Mouse (Mus musculus) megakaryocyte, adult 5-6 weeks (primary cell): ENCODE measurements at regions not wholly inside any gene's neighbourhood (a gene's known extent, or its start where the extent isn't known, plus 50 kb on each side); places are given as distances from the start of the nearest gene placed in this dataset.

ENCODE experiments used
- ATAC-seq: 2 replicates; pipeline ENCODE4 v1.8.0; 2016; ENCODE audit warnings: mild to moderate bottlenecking, inconsistent platforms; ENCODE audit not compliant: poor library complexity, severe bottlenecking

DNA sequence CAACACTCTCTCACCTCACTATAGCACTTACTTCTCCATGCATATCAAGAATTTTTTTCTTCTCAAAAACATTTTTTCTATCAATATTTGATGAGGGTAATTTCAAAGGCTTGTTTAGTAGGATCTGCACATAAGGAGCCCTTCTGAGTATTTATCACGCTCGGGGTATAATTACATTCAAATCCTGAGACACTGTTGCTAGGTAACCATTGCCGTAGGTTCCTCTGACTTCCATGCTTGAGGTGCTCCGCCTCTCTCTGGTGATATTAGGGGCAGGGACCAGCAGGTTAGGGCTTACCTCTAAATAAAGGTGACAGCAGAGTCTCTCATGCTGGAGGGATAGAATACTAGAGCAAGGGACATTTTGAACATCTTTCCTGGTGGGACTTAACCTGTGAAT is 54.4 kb upstream of the 9630041A04Rik start:
- no peak for ATAC-seq

DNA sequence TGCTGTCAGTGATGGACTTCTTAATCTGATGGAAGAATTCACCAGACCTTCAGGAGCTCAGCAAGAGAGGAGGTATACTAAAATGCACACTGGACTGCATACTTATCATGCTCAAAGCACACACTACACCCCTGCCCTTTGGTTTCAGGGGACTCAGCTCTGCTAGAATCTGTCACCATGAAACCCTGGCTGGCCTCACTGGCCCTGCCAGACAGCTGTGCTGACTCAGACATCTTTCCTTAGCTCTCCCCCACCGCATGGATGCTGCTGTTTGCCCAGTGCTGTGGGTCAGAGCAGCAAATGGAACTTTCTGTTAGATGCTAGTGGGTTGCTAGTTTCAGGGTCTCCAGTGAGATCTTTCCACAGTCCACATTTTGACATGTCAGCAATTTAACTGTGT is 64.9 kb upstream of the 9630041A04Rik start:
- no peak for ATAC-seq

DNA sequence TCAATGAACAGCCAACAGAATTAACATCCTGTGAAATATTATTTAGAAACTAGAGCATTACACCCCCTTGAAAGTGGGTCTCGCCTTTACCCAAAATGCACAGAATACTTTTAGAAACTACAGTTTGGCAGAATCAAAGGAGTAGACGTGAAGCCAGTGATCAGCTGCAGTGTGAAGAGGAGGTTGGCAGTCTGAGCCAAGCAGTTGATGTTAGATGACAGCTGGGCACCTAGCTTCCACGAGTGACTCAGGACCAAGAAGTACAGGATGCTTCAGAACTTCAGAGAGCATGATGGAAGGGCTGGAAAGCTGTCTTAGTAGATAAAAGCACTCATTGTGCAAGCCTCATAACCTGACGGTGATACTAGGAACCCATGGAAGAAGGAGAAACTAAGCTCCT is 65.6 kb upstream of the 9630041A04Rik start:
- no peak for ATAC-seq

DNA sequence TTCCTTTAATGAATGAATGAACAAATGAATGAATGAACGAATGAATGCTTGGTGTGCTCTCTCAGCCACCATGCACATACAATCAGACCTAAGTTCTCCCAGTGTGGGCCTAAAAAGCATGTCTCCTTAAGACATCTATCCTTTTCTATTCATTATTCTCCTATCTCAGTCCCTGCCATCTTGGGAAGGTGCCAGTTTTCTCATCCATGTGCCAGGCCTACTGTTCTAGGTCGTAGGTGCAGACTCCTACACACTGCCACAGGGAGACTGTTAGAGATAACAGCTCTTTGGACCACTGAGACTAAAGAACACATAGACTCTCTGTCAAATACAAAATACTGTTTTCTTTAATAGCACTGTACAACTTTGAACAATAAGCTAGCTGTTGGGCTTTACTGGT is 66.2 kb upstream of the 9630041A04Rik start:
- ATAC-seq, result no peak

DNA sequence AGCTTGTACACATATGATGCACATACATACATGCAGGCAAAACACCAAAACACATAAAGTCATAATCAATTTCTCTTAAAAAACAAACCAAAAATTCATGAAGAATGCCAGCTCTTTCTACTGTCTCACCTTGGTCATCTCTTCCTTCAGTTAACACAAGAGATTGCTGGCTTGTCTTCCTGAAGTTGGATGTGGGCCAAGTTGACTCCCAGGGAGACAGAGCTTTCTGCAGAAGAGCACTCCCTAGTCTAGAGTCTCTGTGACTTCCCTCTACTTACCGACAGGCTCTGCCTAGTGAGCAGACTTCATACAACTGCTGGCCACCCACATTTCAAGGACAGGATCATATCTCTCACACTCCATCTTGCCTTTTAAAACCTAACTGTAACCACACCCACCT is 70.7 kb upstream of the 9630041A04Rik start:
- no peak for ATAC-seq

DNA sequence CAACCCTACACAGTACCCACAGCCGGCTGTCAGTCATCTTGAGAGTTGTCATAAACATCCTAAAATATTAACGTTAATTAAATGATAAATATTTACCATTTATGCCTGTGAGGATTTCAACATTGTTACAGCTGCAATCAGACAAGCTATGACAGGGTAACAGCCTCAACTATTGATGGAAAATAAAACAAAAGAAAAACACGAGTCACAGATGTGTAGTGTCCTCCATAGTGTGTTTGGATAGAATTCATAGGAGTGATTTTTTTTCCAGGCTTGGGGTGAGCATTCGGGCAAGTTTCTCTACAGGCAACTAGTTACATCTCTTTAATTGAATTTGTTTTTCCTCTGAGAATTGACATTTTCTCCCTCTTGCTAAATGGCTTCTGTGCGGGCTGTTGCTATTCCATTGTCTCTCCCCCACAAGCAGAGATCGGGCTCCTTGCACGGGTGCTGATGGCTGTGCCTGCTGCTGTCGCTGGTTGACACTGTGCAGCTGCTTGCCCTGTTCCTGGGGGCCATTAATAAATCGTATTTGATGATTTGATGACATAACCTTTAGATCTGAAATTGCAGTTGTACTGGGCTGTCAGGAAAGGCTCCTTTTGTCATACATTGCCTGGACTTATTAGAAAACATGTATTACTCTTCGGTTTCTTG is 120.6 kb upstream of the 9630041A04Rik start:
- no peak for ATAC-seq

DNA sequence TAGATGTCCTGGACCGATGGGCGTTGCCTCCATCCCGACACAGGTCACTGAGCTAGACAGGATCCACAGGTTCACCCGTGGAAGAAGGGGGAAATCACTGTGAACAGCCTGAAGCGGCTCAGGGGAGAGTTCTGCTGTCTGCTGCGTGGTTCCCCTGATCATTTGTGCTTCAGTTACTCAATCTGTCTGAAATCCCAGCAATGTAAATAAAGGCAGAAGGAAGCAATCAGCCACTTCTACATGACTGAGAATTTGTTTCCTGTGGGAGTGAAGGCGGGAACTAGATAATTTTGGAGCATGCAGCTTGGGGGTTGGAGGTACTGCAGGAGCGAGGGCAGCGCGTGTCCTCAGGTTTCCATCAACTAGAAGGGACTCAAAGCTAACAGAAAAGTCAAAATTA is 122.3 kb upstream of the 9630041A04Rik start:
- no peak for ATAC-seq

DNA sequence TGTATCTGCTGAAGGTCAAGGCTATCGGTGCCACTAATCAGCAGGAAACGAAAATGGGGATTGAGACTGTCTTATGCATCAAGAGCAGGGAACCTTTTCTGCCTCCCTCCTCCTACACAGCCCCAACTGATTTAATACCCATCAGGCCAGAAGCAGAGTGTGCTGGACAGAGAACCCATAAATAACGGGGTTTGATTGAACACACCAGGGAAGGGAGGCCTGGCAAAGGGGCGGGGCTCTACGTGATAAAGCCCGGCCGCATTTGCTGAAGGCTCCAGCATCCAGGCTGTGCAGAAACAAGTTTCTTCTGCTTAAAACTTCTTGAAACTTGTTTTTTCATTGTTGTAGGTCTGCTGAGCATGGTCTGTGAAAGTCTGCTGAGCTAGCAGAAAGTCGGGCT is 127.4 kb upstream of the 9630041A04Rik start:
- ATAC-seq, result no peak

DNA sequence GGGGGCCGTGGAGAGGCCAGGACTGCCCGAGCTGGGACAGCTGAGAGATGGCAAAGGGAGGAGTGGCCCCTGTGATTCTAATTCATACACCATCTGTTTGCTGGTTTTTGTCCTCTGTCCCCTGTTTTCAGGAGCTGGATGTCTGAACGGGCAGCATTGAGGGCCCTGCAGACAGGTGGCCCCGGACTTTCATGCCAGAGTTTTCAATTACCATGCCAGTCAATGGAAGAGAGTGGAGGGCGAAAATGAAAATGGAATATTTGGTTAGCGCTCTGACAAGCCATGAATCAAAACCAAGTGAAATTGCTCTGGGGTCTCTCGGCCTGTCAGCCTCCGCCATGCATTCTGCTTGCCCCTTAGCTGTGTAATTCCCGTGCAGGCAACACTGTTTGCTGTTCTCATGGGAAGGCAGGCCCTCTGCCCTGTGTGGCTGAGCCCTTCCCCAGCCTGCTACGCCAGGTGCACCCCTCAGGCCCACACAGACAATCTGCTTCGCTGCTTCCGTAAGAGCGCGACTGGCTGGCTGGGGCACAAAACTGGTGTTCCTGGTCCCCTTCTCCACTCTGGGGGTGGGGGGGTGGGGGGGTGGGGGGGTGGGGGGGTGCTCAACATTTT is 127.9 kb upstream of the 9630041A04Rik start:
- no peak for ATAC-seq

DNA sequence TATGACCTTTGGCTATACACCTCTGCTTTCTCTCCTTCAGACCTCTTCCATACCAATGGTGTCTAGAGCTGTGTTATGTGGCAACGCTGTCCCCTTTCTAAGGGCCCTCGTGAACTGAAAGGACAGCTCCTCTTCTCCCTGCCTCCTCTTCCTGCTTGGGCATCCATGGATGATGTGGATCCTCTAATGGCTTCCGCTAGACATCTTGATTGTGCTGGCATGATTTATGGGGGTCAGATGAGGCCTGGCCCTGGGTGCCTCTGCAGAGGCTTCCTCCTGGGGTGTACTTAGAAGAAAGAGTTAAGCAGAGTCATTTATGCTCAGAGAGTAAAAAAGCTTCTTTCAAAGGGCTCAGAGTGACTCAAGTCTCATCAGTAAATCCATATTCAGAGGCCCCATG is 131.5 kb upstream of the 9630041A04Rik start:
- no peak for ATAC-seq

DNA sequence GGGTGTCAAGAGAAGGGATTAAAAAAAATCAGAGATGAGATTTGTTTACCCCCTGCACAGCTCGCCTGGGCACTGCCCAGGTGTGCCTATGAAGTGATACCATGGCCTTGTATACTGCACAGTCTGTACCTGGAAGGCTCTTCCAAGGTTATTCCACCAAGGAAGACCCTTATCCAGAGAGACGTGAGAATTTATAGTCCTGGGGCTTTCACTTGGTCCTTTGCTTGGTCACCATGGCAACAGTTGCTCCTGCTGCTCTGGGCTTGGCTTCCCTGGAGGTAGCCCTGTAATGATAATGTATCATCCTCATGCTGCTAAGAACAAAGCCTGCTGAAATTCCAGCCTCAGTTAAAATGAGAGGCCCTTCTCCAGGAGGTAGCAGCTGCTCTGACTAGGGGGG is 143.7 kb upstream of the 9630041A04Rik start:
- ATAC-seq, result no peak

DNA sequence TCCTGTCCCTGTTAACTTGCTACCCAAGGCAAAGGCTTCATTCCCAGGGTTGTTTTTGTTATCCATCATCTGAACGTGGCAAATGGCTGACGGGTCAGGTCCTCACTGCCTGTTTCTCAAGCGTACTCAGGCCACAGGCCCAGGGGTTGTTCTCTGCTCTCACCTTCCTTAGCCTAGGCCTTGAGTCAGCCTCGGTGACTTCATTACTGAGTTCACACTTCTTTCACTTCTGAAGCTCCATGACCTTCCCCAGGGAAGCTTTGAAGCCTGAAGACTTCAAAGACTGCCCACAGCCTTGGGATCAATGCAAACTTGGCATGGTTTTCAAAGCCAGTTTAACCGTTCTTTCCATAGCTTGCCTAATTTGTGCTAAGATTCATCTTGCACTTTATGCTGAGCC is 145.3 kb upstream of the 9630041A04Rik start:
- no peak for ATAC-seq

DNA sequence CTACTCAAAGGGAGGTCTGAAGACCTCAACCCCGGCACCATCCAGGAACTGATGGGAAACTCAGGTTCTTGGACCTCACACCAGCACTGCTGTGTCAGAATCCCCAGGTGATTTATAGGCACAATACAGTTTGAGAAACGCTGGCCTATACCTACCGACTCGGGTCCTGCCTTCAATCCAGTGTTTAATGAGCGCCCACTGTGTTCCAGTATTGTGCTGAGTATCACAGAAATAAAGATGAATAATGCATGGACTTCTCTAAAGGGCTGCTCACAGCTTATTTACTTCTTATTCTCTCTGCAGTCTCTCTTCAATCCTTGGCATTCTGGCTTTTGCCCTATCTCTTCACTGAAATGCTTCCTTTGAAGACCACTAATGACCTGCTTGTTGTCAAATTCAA is 146.8 kb upstream of the 9630041A04Rik start:
- ATAC-seq, result no peak

DNA sequence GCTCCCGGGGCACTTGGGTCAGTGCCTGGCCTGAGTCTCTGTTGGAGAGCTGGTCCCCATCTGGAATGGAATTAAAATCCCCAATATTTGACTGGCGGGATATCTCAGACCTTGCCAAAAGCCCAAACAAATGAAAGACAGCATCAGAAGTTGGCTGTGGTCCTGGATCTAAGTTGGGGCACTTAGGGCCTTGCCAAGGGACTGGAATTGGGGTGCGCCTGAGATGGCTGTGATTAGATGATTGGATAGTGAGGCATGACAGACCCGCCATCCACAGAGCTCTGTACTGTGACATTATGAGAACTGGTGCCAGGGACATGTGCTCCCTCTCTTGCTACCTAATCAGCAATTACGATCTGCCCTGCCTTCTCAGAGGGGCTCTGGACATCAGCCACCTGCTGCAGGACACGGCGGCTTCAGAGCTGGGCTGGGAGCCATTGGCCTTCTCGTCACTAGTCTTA is 151.0 kb upstream of the 9630041A04Rik start:
- ATAC-seq, result no peak

DNA sequence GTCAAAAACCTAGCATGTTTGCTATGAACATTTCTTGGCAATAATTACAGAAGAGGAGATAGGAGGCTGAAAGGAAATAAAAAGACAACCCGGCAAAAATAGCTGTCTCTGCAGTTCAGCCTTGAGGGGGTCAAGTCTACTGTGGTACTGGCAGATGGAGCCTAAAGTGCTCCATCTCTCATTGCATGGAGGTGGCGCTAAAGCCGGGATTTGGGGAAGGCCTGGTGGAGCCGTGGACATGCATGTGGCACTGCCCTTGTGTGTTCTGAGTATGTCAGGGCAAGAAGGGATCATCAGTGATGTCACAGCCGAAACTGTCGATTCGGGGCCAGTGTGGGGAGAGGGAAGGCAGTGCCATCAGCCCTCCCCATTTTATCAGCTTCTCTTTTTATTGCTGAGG is 161.3 kb upstream of the 9630041A04Rik start:
- no peak for ATAC-seq

DNA sequence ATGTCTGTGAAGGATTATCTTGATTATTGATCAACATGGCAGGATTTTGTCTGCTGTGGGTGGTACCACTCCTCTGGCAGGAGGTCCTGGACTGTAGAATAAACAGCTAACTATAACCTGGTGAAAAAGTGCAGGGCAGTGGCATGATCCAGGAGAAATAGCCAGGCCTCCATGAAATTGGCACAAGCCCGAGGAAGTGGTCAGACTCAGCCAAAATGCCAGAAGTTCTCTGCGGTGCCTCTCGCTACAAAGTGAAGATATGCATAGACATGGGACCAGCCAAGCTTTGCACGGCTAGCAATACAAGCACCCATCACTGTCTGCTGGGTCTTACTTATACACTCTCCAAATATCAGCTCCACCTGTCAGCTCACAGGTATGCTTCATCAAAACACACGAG is 167.6 kb upstream of the 9630041A04Rik start:
- ATAC-seq, result no peak

DNA sequence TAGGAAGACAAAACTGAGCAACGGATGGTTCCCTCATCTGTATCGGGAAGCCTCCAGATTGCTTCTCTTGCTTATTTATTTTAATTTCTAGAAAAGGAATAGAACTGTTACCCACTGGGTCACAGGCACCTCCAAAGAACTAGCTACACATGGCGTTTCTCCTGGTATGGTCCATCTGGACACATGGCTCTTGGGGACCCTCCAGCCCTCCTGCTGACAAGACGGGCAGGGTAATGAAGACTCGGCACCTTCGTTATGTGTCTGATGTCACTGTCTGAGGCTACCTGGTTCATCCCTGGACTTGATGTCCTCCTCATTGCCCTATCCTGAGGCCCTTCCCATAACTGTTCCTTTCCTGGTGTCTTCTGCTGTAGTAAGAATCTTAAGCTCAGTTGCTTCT is 170.3 kb upstream of the 9630041A04Rik start:
- ATAC-seq, result no peak

DNA sequence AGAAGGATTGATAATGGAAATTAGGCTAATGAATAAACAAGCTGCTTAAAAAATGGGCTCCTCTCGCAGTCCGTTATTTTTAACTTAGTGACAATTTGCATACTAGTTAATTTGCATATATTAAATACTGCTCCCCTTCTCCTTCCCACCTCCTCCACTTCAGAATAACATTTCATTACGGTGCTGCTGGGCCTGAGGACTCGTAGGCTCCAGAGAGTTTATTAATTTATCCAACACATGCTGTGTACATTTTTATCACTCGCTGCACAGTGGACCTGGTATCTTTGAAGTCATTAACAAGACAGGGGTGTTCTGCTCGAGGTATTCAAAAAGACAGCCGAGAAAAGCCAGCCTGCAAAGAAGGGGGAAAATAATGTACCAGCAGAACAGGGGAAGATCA is 170.7 kb upstream of the 9630041A04Rik start:
- ATAC-seq, result no peak

DNA sequence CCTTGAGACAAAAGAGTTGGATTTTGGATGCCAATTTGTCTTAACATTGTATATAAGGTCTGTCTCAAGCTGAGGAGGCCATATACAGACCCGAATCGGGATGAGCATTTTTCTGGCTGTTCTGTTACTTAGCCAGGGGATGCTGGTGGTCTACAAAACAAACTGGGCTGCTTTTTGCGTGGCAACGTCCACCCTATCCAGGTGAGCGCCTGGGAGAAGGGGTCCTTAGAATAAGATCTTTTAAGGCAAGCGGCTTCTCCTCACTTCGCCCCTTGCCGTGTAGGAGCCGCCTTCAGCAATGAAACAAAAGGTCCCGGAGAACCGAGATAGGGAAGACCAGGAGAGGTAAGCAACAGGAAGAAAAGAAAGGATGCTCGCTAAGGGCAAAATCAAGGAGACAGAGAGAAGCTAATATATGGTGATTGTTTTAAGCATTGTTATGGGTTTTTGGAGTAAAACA is 171.2 kb upstream of the 9630041A04Rik start:
- ATAC-seq, result no peak

DNA sequence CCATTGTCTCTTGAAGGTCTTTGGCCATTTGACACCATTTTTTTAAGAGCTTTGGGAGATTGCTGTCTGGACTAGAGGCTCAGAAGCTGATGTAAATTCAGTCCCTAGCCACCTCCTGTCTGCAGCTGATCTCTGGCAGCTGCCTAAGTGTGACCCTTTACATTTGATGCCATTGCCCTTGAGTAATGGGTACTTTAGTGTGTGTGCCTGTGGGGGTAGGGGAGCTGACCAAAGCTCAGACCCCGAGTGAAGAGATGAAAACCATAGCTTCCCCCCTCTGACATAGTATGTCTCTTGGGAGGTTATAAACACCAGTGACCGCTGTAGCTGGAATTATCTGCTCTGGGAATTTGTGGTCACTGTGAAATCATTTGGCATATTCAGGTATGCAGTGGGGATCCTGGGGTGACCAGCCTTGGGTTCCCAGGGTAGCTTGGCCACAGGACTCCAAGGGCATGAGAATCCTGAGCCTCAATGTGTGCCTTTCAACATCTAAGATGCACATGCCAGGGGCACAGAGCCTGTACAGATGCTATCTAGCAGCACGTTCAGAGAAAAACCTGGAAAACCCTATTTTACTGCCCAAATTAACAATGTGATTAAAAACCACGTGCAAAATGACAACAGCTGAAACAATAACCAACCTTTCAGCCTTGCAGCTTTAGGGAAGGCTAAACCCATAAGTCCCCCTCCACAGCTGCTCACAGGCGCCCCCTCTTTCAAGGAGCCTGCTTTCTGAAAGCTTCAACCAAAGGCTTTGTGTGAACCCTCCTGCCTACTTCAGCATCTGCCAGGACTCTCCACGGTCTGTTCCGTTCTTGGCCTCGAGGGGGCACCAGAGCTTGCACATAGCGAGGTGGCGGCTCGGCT is 171.9 kb upstream of the 9630041A04Rik start:
- no peak; the same call in 1 of the 2 replicates for ATAC-seq

DNA sequence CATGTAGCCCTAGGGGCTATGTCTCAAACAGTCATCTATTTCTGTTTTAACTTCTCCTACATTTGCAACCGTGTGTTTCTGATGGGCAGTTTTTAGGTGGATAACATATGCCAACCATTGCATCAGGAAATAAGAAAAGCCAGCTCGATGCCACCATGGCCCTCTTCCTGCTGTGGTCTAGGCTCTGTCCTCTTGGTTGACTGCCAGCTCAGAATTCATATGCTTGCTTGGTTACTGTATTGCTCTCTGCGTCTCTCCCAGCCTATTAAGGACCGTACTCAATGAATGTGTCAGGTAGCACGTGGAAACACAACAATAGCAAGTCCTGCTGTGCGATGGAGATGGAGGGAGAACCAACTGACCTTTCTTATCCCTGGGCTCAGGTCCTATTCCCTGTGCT is 174.4 kb upstream of the 9630041A04Rik start:
- ATAC-seq, result no peak

DNA sequence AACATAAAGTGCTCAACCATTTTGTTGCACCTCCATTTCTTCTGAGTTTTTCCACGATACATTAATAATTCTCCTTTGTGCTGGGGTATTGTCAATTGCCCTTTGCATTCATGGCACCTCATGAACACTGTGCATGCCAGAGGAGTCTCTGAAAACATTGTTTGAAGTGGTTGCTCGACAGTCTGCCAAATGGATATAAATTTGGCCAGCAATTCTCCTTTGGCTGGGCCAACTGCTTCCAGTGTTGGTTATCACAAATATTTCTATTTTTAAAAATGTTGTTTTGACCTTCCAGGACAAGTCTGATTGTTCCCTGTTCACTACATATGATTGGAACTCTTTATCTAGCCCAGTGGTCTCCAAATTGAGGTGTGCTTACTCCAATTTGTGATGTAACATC is 184.1 kb upstream of the 9630041A04Rik start:
- no peak for ATAC-seq
